Mouse (Mus musculus) CH12.LX (cell line): ENCODE measurements around the gene Itsn1.

ENCODE experiments used
- CTCF ChIP-seq, 2 experiments: IDR thresholded peaks in 1 of 2; conservative IDR thresholded peaks in 1 of 2; 2 replicates each; pipeline ENCODE4 v1.5.1; 2011 to 2012; ENCODE audit warnings: low read depth in 2 of 2, low read length in 2 of 2, improper control_type of control experiment in 1 of 2, inconsistent platforms in 1 of 2, mild to moderate bottlenecking in 1 of 2, moderate library complexity in 1 of 2
- GABPA ChIP-seq: IDR thresholded peaks from 2 replicates; pipeline ENCODE4 v1.6.1; 2012; ENCODE audit warnings: low read depth, low read length, improper control_type of control experiment, inconsistent platforms; ENCODE audit not compliant: insufficient replicate concordance
- MAX ChIP-seq: IDR thresholded peaks from 2 replicates; pipeline ENCODE4 v1.6.1; 2011; ENCODE audit warnings: low read length, improper control_type of control experiment
- MAZ ChIP-seq: IDR thresholded peaks from 2 replicates; pipeline ENCODE4 v1.6.1; 2012; ENCODE audit warnings: low read depth, mild to moderate bottlenecking, inconsistent platforms, low read length, improper control_type of control experiment, moderate library complexity
- POLR2A ChIP-seq: IDR thresholded peaks from 2 replicates; pipeline ENCODE4 v1.6.1; 2011; ENCODE audit warnings: low read depth, mild to moderate bottlenecking, improper control_type of control experiment, low read length
- RAD21 ChIP-seq: IDR thresholded peaks from 2 replicates; pipeline ENCODE4 v1.6.1; 2011; ENCODE audit warnings: low read depth, mild to moderate bottlenecking, low read length, improper control_type of control experiment, moderate library complexity
- UBTF ChIP-seq: IDR thresholded peaks from 2 replicates; pipeline ENCODE4 v1.6.1; 2012; ENCODE audit warnings: low read depth, mild to moderate bottlenecking, inconsistent platforms, low read length, improper control_type of control experiment, moderate library complexity
- USF1 ChIP-seq: IDR thresholded peaks from 2 replicates; pipeline ENCODE4 v1.6.1; 2014; ENCODE audit warnings: low read depth, mild to moderate bottlenecking, inconsistent platforms, low read length, improper control_type of control experiment

- TF ChIP-seq UBTF (no peak), CTCF (conservative IDR thresholded peaks at IDR 0.05 in 1 of 2, IDR thresholded peaks at IDR 0.05 in 1 of 2; ENCODE audit: low read depth in 2 of 2, low read length in 2 of 2) (no peak), MAZ (no peak), USF1 (no peak), GABPA (no peak), POLR2A (no peak), RAD21 (no peak), MAX (no peak)
These were observed 99.5 kb downstream of the Itsn1 start for GRCm38 (mm10) chr16:91828603-91829002.
